Mouse (Mus musculus): ENCODE measurements around the gene Baiap2l1. TPM values are rescaled to one million over a fixed set of nuclear protein-coding genes. Genes with fewer than 3 reads are reported as not detected.

Baiap2l1 gene
- polyA plus RNA-seq (2015; fragmentation: Nextera tagmentation; extraction: Ambion mirVana): 1.3 and 1.7 TPM in 2 replicates

DNA sequence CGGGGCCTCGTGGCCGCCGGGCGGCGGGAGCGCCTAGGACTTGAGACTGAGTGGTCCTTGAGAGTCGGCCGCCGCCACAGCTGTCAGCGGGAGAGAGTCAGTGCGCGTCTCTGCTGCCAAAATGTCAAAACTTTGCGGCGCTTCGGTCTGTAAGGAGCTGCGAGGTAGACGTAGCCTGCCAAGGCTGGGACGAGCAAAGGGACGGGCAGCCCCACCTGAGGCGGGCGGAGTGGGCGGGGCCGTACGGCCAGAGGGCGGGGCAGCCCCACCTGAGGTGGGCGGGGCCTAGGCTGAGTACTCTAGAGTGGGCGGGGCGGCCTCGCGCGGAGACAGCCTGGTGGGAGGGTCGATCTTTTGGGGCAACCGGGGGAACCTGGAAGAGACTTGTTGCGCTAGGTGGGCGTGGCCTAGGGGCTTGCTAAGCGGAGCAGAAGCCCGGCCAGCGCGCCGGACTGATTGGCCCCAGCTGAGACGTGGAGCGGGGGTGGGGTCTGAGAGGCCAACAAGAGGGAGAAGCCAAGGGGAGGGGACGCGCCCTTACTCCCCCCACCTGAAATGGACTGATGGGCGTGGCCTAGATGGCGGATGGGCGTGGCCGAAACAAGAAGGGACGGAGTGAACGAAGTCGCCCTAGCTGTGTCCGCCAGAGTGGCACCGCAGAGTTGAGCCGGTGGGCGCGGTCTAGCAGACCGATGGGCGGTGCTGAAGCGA is at the start of gene Baiap2l1:
Gene Baiap2l1, minus strand, starts transcription at position 232 of the 711 bp plus-strand sequence.
- Histone ChIP-seq H3K27me3 (peaks cover 28% of the 10 kb centered on the region), H3K4me2 (replicated peaks) (peak within 1 kb of the TSS; percentile 80), H3K9ac (replicated peaks) (no peak within 1 kb of the TSS), H3K36me3 (no peaks in the 10 kb centered on the region), H3K9me3 (no peaks in the 10 kb centered on the region), H3K4me3 (peak within 1 kb of the TSS; percentile 41), H3K27ac (replicated peaks) (no peak within 1 kb of the TSS), H3K4me1 (peaks cover 17% of the 10 kb centered on the region)
- ATAC-seq (replicated peaks): peak; percentile 92
- under 1% methylated on average over 57 of the region's 60 CpGs for WGBS

DNA sequence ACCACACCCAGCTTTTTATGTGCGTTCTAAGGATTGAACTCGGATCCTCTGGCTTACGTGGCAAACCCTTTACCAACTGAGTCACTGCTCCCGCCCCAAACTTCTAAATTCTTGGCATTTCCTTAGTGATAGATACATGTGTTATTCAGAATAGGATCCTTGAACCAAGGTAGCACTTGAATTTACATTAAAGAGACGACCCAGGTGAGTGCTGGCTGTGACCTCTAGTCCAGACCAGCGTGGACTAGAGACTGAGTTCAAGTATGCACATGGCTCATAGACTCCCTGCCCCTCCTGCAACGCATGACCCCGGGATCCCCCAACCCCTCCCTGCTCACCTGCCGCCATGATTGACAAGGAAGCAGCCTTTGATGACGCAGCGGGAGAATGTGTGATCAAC is 48.3 kb upstream of the Baiap2l1 start:
- H3K4me1 ChIP-seq: no peaks in the 10 kb centered on the region
- H3K9me3 ChIP-seq: no peaks in the 10 kb centered on the region
- no peaks in the 10 kb centered on the region for H3K27me3 ChIP-seq
- H3K9ac ChIP-seq (replicated peaks): no peak overlapping the region
- H3K27ac ChIP-seq (replicated peaks): no peak overlapping the region
- no peak overlapping the region for H3K4me3 ChIP-seq
- no peak overlapping the region for H3K4me2 ChIP-seq (replicated peaks)
- no peaks in the 10 kb centered on the region for H3K36me3 ChIP-seq
- 91% methylated on average over 11 of the region's 11 CpGs for WGBS
- ATAC-seq (replicated peaks): no peak

DNA sequence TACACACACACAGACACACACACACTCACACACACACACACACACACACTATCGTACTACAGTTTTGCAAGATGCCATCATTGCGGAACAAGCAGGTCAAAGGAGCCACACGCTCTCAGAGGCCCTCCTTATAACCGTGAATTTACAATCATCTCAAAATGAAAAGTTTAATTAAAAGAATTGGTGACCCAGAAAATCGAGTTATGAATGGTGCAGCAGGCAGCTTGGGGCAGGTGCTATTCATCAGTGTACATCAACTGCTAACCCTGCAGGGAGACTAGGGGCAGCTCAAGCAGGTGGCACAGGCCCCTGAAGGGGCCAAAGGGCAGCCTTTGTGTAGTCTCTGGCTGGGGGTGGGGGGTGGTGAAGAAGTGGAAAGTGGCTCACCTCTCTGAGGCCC is 42.9 kb upstream of the Baiap2l1 start:
- 23% methylated on average over 5 of the region's 5 CpGs for WGBS
- Histone ChIP-seq H3K4me1 (no peaks in the 10 kb centered on the region), H3K9me3 (no peaks in the 10 kb centered on the region), H3K9ac (replicated peaks) (no peak overlapping the region), H3K4me2 (replicated peaks) (no peak overlapping the region), H3K27me3 (no peaks in the 10 kb centered on the region), H3K4me3 (no peak overlapping the region), H3K27ac (replicated peaks) (no peak overlapping the region), H3K36me3 (no peaks in the 10 kb centered on the region)
- ATAC-seq (replicated peaks): no peak

DNA sequence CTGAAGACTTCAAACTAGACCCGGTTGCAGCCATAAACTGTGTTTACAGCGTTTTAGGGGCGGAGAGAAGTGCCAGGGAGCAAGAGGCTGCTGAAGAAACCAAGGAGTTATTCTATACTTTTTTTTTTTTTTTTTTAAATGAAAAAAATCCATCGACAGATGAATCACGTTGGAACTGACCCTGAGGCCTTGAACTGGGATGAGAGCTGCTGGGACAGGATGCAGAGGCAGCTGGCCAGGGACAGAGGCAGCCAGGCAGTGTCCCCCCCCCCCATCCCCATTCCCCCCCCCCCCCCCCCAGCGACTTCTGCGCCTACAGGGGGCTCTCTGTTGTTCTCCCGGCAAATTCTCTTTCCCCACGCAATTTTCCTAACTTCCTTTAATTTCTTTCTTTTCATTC is 39.7 kb upstream of the Baiap2l1 start:
- no peak overlapping the region for H3K4me2 ChIP-seq (replicated peaks)
- no peak overlapping the region for H3K9ac ChIP-seq (replicated peaks)
- WGBS: 45% methylated on average over 5 of the region's 9 CpGs
- H3K27ac ChIP-seq (replicated peaks): no peak overlapping the region
- H3K27me3 ChIP-seq: no peaks in the 10 kb centered on the region
- H3K4me3 ChIP-seq: no peak overlapping the region
- H3K4me1 ChIP-seq: no peaks in the 10 kb centered on the region
- ATAC-seq (replicated peaks): no peak
- no peaks in the 10 kb centered on the region for H3K36me3 ChIP-seq
- no peaks in the 10 kb centered on the region for H3K9me3 ChIP-seq

DNA sequence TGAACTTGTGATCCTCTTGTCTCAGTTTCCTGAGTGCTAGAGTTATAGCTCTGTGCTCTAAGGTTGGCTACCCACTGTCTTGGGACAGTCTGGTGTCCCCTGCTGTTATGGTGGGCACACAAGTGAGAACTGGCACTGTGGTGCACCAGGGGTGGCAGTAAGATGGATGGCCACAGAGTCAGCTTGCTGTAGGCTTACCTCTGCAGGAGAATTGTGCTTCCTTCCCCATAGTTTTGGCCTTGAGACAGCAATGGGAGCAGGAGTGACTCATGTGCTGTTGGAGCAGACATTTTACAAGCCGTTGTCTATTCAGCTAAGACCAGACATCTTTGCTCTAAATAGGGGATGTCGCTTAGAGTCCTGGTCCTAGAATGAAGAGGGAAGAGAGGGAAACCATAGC is 36.2 kb upstream of the Baiap2l1 start:
- Histone ChIP-seq H3K4me1 (no peaks in the 10 kb centered on the region), H3K36me3 (no peaks in the 10 kb centered on the region), H3K9ac (replicated peaks) (no peak overlapping the region), H3K27me3 (no peaks in the 10 kb centered on the region), H3K4me3 (no peak overlapping the region), H3K4me2 (replicated peaks) (no peak overlapping the region), H3K27ac (replicated peaks) (no peak overlapping the region), H3K9me3 (no peaks in the 10 kb centered on the region)
- 89% methylated on average over 2 of the region's 2 CpGs for WGBS
- ATAC-seq (replicated peaks): no peak

DNA sequence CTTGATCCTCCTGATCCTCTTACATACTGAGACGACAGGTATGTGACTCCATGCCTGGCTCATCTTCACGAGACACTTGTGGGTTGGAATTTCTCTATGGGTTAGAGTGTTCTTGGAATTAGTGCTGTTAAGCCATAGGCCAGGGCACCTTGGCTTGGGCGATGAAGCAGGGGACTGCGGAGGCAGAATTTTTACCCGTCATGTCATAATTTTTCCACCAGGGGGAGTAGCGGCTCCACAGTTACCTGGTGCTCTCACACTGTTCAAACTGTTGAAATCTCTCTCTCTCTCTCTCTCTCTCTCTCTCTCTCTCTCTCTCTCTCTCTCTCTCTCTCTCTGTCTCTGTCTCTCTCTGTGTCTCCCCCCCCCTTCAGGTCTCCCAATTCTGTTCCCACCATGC is 29.9 kb upstream of the Baiap2l1 start:
- no peak overlapping the region for H3K4me2 ChIP-seq (replicated peaks)
- WGBS: 7% methylated on average over 6 of the region's 6 CpGs
- no peak overlapping the region for H3K4me3 ChIP-seq
- H3K27me3 ChIP-seq: no peaks in the 10 kb centered on the region
- no peaks in the 10 kb centered on the region for H3K4me1 ChIP-seq
- H3K36me3 ChIP-seq: no peaks in the 10 kb centered on the region
- no peaks in the 10 kb centered on the region for H3K9me3 ChIP-seq
- peak; percentile 60; the same call in 1 of the 2 replicates for ATAC-seq (replicated peaks)
- no peak overlapping the region for H3K9ac ChIP-seq (replicated peaks)
- H3K27ac ChIP-seq (replicated peaks): no peak overlapping the region

DNA sequence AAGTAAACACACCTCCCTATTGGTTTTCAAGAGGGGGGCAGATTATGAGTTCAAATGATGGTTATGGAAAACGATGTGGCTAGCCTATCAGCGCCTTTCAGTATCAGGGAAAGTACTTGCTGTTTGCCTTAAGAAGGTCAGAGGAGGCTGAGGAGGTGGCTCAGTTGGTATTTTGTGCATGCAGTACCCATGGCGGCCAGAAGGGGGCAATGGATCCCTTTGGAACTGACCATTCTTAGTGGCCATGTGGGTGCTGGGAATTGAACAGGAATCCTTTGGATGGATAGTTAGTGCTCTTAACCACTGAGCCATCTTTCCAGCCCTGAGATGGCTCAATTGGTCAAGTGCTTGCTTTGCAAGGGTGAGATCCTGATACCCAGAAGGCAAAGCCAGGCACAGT is 26.0 kb upstream of the Baiap2l1 start:
- no peaks in the 10 kb centered on the region for H3K9me3 ChIP-seq
- ATAC-seq (replicated peaks): no peak
- no peak overlapping the region for H3K4me3 ChIP-seq
- H3K4me2 ChIP-seq (replicated peaks): no peak overlapping the region
- H3K36me3 ChIP-seq: no peaks in the 10 kb centered on the region
- 71% methylated on average over 3 of the region's 3 CpGs for WGBS
- no peak overlapping the region for H3K27ac ChIP-seq (replicated peaks)
- no peaks in the 10 kb centered on the region for H3K27me3 ChIP-seq
- H3K9ac ChIP-seq (replicated peaks): no peak overlapping the region
- H3K4me1 ChIP-seq: no peaks in the 10 kb centered on the region

DNA sequence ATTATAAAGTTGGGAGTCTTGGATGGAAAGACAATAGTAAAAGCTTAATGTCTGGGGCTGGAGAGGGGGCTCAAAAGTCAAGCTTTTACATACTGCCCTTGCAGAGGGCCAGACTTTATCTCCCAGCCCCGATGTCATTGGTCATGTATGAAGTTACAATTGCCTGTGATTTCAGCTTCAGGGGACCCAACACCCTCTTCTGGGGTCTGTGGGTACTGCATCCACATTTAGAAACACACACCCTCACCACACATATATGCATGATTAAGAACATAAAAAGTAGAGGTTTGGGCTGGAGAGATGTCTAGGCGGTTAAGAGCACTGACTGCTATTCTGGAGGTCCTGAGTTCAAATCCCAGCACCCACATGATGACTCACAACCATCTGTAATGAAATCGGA is 23.9 kb upstream of the Baiap2l1 start:
- Histone ChIP-seq H3K4me1 (no peaks in the 10 kb centered on the region), H3K4me2 (replicated peaks) (no peak overlapping the region), H3K4me3 (no peak overlapping the region), H3K27ac (replicated peaks) (no peak overlapping the region), H3K27me3 (no peaks in the 10 kb centered on the region), H3K9me3 (no peaks in the 10 kb centered on the region), H3K9ac (replicated peaks) (no peak overlapping the region), H3K36me3 (no peaks in the 10 kb centered on the region)
- 86% methylated on average over 3 of the region's 3 CpGs for WGBS
- ATAC-seq (replicated peaks): no peak

DNA sequence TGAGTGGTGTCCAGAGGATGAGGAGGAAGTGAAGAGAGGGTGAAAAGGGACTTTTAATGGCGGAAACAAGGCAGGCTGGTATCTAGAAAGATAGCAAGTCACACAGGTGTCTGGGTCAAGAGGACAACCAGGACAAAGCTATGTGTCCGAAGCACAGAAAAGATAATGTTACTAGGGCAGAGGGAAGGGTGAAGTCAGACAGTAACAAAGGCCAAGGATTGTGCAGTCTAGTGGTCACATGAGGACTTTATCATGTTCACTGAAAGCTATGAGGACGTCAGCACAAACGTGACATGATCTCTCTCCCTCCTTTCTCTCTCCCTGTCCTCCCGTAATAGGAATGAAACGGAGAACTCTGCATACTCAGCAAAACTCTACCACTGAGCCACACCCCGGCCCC is 22.8 kb upstream of the Baiap2l1 start:
- H3K9ac ChIP-seq (replicated peaks): no peak overlapping the region
- H3K27me3 ChIP-seq: no peaks in the 10 kb centered on the region
- no peaks in the 10 kb centered on the region for H3K36me3 ChIP-seq
- no peak for ATAC-seq (replicated peaks)
- 92% methylated on average over 7 of the region's 7 CpGs for WGBS
- no peak overlapping the region for H3K27ac ChIP-seq (replicated peaks)
- H3K4me2 ChIP-seq (replicated peaks): no peak overlapping the region
- H3K9me3 ChIP-seq: no peaks in the 10 kb centered on the region
- no peak overlapping the region for H3K4me3 ChIP-seq
- H3K4me1 ChIP-seq: no peaks in the 10 kb centered on the region

DNA sequence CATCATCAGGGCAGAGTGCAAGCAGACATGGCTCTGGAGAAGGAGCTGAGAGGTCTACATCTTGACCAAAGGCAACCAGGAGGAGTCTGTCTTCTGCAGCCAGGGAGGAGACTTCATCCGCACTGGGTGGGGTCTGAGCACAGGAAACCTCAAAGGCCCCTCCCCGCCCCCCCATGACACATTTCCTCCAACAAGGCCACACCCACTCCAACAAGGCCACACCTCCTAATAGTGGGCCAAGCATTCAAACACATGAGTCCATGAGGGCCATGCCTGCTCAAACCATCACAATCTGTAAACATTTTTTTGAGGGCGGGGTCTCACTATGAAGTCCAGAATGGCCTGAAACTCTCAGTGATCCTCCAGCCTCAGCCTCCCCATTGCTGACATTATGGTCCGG is 21.5 kb upstream of the Baiap2l1 start:
- Histone ChIP-seq H3K4me3 (no peak overlapping the region), H3K36me3 (no peaks in the 10 kb centered on the region), H3K27me3 (no peaks in the 10 kb centered on the region), H3K4me2 (replicated peaks) (no peak overlapping the region), H3K4me1 (no peaks in the 10 kb centered on the region), H3K9me3 (no peaks in the 10 kb centered on the region), H3K9ac (replicated peaks) (no peak overlapping the region), H3K27ac (replicated peaks) (no peak overlapping the region)
- 90% methylated on average over 4 of the region's 4 CpGs for WGBS
- ATAC-seq (replicated peaks): no peak

DNA sequence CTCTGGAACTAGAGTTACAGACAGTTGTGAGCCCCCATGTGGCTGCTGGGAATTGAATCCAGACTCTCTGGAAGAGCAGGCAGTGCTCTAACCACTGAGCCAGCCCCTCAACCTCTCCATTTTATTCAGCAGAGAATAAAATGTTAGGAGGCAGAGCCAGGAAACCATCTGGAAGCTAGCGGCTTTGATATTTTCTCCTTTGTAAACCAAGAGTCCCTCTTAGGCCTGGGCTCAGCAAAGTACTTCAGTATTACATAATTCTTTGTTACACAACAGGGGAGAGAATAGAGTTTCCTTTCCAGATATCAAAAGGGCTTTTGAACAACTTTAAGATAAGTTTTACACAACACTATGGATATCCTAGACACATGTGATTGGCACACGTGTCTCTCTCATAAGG is 15.0 kb upstream of the Baiap2l1 start:
- WGBS: 95% methylated on average over 2 of the region's 2 CpGs
- Histone ChIP-seq H3K9me3 (no peaks in the 10 kb centered on the region), H3K27ac (replicated peaks) (no peak overlapping the region), H3K4me3 (no peak overlapping the region), H3K36me3 (no peaks in the 10 kb centered on the region), H3K9ac (replicated peaks) (no peak overlapping the region), H3K27me3 (no peaks in the 10 kb centered on the region), H3K4me2 (replicated peaks) (no peak overlapping the region), H3K4me1 (no peaks in the 10 kb centered on the region)
- ATAC-seq (replicated peaks): no peak

DNA sequence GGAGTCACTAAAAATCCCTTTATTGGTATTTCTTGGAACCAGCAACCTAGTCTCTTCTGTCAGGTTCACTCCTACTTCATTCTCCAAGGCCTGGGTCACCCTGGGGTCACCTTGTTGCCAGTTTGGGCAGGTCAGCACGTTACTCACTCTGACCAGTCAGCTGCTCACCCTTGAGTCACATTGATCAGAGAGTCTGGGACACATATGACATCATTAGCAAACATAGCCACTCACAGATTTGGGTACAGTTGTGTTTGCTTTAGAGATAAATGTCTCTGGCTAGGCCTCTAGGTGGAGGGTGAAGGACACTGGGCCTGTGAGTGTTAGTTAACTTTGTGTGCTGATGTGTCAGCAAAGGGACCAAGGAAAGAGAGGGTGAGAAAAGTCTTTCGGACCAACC is 14.3 kb upstream of the Baiap2l1 start:
- no peak overlapping the region for H3K4me2 ChIP-seq (replicated peaks)
- no peak for ATAC-seq (replicated peaks)
- no peak overlapping the region for H3K4me3 ChIP-seq
- no peaks in the 10 kb centered on the region for H3K4me1 ChIP-seq
- no peaks in the 10 kb centered on the region for H3K9me3 ChIP-seq
- no peaks in the 10 kb centered on the region for H3K36me3 ChIP-seq
- no peak overlapping the region for H3K9ac ChIP-seq (replicated peaks)
- 67% methylated on average over 2 of the region's 2 CpGs for WGBS
- H3K27ac ChIP-seq (replicated peaks): no peak overlapping the region
- no peaks in the 10 kb centered on the region for H3K27me3 ChIP-seq

DNA sequence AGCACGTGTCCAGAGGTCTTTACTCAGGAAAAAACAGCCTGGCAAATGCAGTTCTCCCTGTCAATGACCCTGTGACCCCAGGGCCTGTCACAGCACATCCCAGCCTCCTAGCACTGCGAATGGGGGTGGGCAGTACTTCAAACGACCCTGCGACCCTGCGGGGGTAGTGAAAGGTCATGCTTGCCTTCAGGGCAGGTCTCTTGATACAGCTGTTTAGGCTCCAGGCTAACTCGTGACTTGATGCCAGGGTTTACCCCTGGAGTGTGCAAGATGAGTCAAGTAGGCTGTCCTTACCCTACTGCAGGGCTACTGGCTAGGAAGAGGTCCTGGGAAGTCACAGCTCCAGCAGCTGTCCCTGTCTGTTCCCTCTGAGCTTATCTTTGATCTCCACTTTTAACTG is 13.1 kb upstream of the Baiap2l1 start:
- H3K9me3 ChIP-seq: no peaks in the 10 kb centered on the region
- no peak overlapping the region for H3K9ac ChIP-seq (replicated peaks)
- no peak overlapping the region for H3K4me3 ChIP-seq
- H3K27me3 ChIP-seq: no peaks in the 10 kb centered on the region
- 11% methylated on average over 6 of the region's 6 CpGs for WGBS
- no peaks in the 10 kb centered on the region for H3K4me1 ChIP-seq
- H3K27ac ChIP-seq (replicated peaks): no peak overlapping the region
- no peak overlapping the region for H3K4me2 ChIP-seq (replicated peaks)
- no peak for ATAC-seq (replicated peaks)
- no peaks in the 10 kb centered on the region for H3K36me3 ChIP-seq
